Mouse (Mus musculus): ENCODE data around the gene Efcab11. TPM values are rescaled to one million over a fixed set of nuclear protein-coding genes. Genes with fewer than 3 reads are reported as not detected.

Efcab11 gene
- total RNA-seq, 2 experiments from 2014 or later: 5.3 to 5.9 TPM

DNA sequence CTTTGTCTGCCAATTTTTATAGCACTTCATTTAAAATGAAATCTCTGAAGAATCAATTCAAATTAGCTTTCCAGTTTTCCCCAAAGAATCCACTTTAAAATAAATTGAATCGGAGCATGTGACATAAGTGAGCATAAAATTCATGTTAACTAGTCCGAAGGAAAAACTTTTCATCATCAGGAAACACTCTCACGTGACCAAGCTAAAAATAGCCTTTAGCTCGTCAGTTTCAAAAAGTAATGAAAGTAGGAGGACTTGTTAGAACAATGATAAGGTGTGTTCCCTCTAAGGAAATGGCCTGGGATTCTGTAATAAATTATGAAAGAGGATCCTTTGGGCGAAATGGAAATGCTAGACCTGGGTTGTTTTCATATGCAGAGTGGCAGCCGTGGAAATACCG is 183.9 kb downstream of the Efcab11 start:
- no peak for ATAC-seq (replicated peaks; ENCODE audit: poor library complexity, severe bottlenecking)

DNA sequence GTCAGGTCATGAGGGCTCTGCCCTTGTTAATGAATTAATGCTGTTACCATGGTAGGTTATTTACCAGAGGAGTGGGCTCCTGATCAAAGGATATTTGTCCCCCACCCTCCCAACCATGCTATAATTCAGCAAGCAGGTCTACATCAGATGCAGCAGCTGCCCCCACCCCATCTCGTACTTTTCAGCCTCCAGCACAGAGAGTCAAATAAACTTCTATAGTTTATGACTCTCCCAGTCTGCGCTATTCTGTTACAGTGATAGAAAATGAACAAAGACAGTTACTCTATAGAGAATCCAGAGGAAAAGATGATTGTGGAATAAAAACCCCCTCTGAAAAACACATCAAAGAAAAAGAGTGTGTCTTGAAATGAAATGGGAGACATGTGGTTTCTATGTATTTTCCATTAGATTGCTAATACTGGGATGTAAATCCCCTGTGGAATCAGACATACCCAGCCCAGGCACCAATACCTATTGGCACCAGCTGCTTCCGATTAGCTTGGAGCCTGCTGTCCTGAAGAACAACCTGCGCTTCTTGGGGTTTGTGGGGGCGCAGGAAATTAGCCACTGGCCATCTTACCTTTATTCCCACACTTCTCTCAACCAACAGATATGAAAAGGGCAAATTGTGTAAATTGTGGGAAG is 184.7 kb downstream of the Efcab11 start:
- ATAC-seq (replicated peaks; ENCODE audit: poor library complexity, severe bottlenecking): no peak

DNA sequence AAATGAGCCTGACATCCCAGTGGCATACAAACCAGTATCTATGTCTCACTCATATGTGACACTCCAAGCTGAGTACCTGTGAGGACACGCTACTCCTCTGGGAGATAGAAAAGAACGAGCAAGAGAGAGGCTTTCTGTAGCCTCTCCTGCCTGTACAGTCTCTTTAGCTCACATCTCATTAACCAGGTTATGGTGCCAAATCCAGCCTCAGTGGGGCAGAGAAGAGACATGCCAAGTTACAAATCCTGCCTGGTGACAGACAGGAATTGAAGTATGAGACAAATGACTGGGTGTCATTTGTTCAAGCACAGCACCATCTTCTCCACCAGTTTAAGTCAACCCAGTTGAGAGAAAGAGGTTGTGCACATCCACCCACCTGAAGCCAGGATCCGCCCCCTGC is 190.2 kb downstream of the Efcab11 start:
- no peak for ATAC-seq (replicated peaks; ENCODE audit: poor library complexity, severe bottlenecking)

DNA sequence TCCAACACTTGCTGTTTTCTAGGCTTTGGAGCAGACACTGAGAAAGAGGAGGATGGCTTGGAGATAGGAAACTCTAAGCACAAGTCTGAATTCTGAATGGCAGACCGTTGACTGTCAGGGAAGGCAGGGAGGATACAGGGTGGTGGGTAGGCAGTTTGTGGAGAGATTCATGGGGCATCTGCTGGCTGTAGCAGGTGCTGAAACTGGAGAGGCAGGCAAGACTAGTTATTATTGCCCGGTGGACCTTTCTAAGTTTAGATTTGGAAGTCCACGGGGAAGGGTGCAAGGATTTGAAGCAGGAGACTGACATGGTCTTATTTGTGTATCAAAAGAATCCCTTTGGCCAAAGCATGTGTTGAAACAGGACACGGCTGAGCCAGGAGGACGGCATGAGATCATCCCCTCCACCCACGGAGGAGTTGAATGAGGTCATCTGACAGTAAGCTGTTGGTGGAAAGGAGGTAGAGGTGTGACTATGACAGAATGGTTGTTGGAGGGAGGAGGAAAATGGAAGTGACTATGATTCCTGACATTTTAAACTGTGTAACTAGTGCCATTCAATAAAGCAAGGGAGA is 197.7 kb downstream of the Efcab11 start:
- ATAC-seq (replicated peaks; ENCODE audit: poor library complexity, severe bottlenecking): peak; percentile 9; the same call in 1 of the 2 replicates

DNA sequence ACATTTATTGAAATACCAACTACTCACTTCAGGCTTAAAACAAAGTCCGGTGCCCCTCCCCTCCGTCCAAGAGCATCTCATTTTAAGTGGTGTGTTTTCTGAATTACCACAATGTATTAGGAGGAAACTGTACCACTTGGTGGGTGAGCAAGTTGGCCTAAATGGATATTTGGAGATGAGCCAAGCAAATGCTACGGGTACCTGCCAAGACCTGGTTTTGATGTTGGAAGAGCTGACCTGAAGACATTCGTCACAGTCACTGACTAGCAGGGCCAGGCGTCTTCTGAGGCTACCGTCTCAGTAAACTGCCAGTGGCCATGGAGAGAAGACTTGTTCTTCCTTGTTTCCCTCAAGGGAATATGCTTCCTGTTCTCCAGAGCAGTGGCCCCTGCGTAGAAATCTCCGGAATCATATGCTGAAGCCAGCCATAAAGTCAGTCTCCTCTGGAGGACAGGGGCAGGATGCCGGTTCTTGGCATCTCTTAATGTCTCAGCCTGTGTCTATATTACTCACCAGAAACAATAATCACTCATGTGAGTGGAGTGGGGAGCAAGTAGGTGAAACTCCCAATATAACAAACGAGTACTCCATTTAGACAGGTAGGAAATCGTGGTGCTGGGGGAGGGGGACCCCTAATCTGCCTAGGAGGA is 198.7 kb downstream of the Efcab11 start:
- ATAC-seq (replicated peaks; ENCODE audit: poor library complexity, severe bottlenecking): no peak

DNA sequence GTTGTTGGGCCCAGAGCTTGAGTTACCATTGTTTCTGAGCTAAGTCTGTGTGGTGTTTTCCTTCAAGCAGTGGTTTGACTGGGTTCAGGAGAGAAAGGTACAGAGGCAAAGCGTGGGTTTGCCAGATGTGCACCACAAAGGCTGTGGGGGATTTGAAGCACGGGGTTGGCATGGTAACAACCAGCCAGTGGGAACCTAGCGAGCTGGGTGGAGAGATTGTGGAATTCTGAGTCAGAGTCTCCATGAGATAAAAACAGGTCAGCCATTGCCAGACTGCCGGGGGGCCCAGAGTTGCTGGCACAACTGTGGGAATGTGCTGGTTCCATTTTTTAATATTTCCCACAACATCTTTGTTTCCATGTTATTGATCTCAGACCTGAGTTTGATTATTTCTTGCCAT is 202.6 kb downstream of the Efcab11 start:
- ATAC-seq (replicated peaks; ENCODE audit: poor library complexity, severe bottlenecking): no peak

DNA sequence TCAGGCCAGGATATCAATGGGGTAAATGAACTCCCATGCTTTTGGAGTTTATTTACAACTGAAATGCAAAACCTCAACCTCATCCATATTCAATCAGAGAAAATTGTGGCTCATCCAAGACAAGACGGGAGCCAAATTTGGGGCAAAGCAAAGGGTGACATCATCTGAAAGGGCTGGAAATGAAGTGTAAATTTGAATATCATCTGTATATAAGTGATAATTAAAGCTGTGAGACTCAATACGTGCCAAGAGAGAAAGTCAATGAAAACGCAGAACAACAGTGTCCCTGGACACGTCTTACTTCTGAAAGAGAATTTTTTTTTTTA is 212.4 kb downstream of the Efcab11 start:
- ATAC-seq (replicated peaks; ENCODE audit: poor library complexity, severe bottlenecking): no peak

DNA sequence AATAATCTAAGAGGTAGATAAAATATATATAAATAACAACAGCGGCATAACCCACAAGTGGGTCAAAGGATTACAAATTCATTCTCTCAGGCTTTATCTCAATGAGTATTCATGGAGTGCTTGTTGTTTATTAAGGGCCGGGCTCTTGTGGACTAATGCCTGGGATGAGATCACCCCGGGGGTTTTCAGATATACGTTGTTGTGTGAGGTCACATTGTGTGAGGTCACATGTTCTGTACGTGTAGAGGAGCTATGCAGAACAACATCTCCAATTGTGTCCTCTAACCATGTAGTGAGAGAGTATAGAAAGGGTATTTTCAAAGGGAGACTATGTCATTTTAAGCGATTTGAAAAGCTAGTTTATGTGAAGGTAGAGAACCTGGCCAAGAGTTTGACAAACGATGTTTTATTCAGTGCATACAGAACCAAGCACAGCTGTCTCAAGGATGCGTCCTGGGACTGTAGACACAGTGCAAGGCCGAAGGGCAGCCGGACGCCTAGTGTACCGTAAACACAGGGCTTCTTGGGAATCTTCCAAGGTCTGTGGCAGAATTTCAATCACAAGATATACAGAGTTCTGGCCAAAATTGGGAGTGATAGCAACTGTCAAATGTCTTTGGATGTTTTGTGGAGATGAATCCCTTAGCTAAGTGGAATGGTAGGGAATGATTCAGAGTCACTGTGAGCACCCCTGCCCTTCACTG is 212.9 kb downstream of the Efcab11 start:
- ATAC-seq (replicated peaks; ENCODE audit: poor library complexity, severe bottlenecking): no peak

DNA sequence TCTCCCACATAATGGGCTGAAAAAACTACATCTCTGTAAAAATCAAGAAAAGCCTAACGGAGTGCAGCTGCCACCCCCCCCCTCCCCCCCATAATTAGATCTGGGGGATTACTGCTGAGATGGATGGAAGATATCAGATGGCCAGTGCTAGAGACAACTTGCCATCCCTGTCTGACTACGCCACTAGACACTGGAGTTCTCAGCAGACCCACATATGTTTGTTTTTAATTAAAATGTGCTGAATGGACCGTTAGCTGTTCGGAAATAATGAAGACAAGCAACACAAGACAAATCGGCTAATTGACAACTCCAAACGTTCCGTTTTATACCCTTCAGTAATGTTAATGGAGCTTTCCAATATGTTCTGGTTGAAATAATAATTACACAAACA is 213.5 kb downstream of the Efcab11 start:
- no peak for ATAC-seq (replicated peaks; ENCODE audit: poor library complexity, severe bottlenecking)

DNA sequence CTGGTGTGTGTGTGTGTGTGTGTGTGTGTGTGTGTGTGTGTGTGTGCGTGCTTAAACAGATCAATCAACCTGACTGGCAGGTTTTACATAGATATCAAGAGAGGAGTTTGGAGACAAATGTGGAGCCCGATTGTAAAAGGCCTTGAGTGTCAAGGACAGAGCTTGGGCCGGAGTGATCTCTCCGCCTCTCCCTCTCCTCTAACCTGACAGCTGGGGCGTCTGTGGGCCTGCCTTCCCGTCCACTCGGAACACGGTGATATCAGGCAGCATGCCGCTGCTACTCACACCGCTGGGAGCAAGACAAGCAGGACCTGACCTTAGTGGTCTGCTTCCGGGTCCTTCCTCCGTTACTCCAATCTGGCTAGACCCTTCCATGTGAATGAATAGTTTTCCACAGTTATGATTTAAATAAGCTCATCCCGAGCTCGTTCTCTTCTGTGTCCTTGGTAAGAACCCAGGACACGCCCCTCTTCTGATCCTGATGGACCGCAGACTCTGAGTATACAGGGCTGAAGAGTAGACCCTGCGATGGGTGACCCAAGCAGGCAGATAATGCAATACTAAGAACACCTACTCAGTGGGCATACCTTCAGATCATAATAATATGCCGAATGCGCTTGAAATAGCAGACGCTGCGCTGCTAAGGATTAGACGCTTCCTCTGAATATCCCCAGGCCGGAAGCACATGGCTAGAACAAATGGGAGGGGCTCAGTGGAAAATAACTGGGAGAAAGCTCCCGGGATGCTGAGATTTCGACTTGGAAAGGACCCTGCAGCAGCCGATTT is 214.1 kb downstream of the Efcab11 start:
- no peak for ATAC-seq (replicated peaks; ENCODE audit: poor library complexity, severe bottlenecking)

DNA sequence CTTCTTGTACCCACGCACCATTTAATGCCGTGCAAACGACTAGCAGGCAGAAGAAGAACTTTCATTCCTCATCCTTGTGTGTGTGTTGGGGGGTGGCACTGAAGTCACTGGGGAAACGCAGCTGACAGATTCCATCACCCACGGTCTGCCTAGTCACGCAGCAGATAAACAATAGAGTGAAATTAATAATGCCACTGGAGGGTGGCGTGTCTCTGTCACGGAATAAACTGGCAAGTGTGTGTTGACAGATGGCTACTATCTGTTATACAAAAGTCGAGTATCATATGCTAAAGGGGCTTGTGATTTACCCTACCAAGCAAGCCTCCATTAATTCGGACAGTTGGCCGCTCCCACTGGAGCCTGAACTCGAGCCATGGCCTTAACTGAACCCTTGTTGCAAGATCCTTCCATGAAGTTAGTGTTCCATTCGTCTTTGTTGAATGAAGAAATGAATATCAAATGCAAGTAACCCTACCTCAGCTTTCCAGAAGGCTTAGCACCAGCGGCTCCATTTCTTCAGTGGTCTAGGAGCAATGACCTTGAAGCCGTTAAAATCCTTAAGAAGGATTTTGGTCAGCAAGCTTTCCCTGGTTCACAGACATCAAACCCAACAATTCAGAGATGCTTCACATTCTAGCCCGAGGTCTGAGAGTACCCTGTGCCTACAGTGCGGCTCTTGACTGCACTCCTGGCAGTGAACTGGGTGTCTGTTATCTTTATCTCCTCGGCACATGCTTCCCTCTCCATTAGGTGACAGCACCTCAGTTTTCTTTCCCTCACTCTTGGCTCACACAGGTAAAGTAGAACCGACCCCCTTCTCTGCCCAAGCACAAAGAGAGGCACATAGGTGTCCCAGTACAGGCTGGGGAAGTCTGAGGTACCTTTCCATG is 229.0 kb downstream of the Efcab11 start:
- ATAC-seq (replicated peaks; ENCODE audit: poor library complexity, severe bottlenecking): no peak

DNA sequence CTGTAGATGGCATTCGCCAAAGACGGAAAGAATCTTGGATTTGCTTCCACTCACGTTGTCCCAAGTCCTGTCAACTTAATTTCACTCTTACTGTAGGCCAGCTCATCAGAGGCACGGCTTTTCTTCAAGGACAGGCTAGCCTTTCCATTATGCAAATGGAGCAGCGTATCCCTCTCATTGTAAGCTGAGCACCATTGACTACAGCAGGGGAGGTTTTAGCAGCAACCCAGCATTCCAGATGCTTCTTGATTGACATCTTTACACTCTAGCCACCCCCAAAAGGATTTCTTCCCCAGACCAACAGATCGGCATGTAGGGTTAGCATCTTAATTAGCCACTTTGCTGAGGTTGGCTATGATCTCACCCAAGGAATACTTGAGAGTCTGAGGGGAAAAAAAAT is 231.8 kb downstream of the Efcab11 start:
- no peak for ATAC-seq (replicated peaks; ENCODE audit: poor library complexity, severe bottlenecking)

DNA sequence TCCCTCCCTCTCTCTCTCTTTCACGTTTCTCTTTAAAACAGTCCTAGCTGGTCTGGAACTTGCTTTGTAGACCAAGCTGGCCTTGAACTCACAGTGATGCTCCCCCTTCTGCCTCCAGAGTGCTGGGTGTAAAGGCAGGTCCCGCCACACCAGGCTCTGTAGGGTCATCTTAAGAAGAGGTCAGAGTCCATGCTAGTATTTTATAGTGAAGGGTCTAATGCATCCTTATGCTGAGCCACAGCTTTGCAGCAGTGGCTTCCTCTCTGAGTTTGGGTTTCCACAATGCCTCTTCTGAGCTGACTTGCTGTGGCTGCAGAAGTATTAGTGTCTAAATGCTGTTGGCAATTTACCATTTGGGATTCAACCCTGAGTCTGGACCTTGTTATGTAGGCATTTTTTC is 234.5 kb downstream of the Efcab11 start:
- ATAC-seq (replicated peaks; ENCODE audit: poor library complexity, severe bottlenecking): no peak

DNA sequence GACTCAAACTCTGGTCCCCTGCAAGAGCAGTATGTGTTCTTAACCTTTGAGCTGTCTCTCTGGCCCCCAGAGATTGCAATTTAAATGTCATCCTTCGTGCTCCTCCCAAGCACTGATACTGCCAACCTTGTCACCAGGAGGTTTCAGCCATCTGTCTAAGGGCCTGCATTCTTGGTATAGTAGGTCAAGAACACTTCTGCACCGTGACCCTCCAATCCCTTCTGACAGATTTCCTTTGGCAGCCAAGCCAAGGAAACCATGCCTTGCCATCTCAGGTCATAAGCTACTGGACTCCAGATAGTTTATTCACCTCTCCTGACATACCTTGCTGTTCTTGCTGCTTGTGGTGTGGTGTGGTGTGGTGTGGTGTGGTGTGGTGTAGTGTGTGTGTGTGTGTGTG is 235.5 kb downstream of the Efcab11 start:
- ATAC-seq (replicated peaks; ENCODE audit: poor library complexity, severe bottlenecking): no peak

DNA sequence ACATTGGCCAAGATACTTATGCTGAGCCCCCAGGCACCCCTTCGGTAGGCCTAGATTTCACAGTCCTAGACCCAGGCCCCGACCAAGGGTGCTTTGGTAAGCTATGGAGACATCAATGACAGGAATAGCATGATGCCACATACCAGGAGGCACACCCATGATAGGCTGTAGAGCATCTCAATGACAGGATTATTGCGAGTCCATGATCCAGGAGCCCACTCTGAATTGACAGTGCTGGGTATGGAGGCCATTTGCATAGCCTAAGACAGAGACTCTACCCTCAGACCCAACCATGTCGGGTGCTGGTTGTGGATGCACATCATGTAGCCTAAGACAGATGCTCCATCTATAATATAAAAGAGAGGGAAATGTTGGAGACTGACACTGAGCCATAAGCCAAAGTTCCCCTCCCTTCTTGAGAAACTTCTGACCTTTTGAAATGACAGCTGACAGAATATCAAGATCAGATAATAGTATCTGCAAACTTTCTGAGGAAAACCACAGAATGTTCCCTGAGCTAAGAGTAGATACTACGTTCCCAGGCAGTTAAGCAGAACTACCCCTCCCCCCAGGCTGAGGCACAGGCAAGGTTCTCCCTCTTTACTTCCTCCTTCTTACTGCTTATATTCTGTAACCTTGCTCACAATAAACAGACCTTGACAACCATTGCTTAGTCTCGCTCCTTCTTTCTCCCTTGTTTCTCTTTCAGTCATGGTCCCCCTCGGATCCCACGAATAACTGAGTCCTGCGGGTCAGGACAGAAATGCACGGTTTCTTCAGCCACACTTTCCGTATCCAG is 237.5 kb downstream of the Efcab11 start:
- ATAC-seq (replicated peaks; ENCODE audit: poor library complexity, severe bottlenecking): peak; percentile 82

DNA sequence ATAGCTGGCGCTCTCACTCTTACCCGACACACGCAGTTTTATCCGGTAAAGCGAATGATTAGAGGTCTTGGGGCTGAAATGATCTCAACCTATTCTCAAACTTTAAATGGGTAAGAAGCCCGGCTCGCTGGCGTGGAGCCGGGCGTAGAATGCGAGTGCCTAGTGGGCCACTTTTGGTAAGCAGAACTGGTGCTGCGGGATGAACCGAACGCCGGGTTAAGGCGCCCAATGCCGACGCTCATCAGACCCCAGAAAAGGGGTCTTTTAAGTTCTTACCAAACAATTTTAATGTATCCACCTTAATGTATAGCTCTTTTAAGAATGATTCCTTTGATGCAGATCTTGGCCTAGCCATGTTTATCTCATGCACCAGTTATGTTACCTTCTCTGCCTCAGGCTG is 238.8 kb downstream of the Efcab11 start:
- no peak for ATAC-seq (replicated peaks; ENCODE audit: poor library complexity, severe bottlenecking)

DNA sequence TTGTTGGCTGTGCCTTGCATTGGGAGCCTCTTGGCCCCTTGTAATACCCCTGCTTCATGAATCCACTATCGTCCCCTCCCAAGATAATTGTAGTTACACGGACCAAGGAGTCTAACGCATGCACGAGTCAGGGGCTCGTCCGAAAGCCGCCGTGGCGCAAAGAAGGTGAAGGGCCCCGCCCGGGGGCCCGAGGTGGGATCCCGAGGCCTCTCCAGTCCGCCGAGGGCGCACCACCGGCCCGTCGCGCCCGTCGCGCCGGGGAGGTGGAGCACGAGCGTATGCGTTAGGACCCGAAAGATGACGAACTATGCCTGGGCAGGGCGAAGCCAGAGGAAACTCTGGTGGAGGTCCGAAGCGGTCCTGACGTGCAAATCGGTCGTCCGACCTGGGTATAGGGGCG is 239.3 kb downstream of the Efcab11 start:
- peak; percentile 40; the same call in 1 of the 2 replicates for ATAC-seq (replicated peaks; ENCODE audit: poor library complexity, severe bottlenecking)
